Mouse (Mus musculus) brain, adult 10 weeks (tissue): ENCODE data around the gene Gm17361. TPM values are rescaled to one million over a fixed set of nuclear protein-coding genes. Genes with fewer than 3 reads are reported as not detected.

Source experiments
- polyA plus RNA-seq: library from polyadenylated mRNA; stranded (reverse); fragments of 350-450 nt; fragmentation: Illumina TruSeq; extraction: RNeasy Lipid Tissue Mini Kit (QIAGEN cat#74804); gene quantifications from one replicate; pipeline ENCODE4 v1.2.3, GENCODE M21; 2015; ENCODE audit warnings: low read depth, low replicate concordance

Gene Gm17361
- polyA plus RNA-seq = not detected

DNA sequence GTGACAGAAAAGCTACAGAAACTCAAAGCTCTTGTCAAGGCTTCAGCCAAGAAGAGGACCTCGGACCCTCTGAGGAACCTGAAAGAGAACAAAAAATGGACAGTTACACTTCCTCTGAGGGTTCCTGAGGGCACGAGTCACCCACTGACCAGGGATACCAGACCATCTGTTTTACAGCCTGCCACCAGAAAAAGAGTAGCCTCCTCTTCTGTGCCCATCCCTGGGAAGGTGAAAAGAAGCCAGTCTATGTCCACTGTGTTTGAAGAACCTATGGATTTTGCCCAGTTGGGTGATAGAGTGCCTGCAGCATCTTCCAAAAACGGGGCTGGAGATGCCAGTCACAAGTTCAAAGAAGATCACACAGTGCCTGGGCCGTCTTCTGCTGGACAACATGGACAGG lies at the start of gene Gm17361:
TSS of gene Gm17361 (plus strand) at position 301 of the 400 bp plus-strand sequence.

